Mouse (Mus musculus) intestine, postnatal 0 days (tissue): Measurements from ENCODE around the gene Ccdc88c. TPM values are rescaled to one million over a fixed set of nuclear protein-coding genes. Genes with fewer than 3 reads are reported as not detected.

Experiments
- ATAC-seq: fragments of 200-750 bp; cut with Nextera tagmentation; 2 replicates; pipeline ENCODE4 v1.8.0; 2017; ENCODE audit warnings: mild to moderate bottlenecking, moderate TSS enrichment, moderate library complexity
- H3K27ac ChIP-seq: fragments of 300-500 bp; sonication (generic); 2 replicates; pipeline ENCODE4 v1.5.1; 2014; ENCODE audit warnings: mild to moderate bottlenecking, low read depth, low read length, moderate library complexity
- H3K27me3 ChIP-seq: fragments of 300-500 bp; sonication (generic); replicated peaks from 2 replicates; pipeline ENCODE4 v1.6.1; 2014; ENCODE audit warnings: low read length, mixed read lengths; ENCODE audit not compliant: control insufficient read depth, insufficient read depth
- H3K36me3 ChIP-seq: fragments of 300-500 bp; sonication (generic); 2 replicates; pipeline ENCODE4 v1.6.1; 2014; ENCODE audit warnings: mild to moderate bottlenecking, moderate library complexity; ENCODE audit not compliant: control insufficient read depth, insufficient read depth
- H3K4me1 ChIP-seq: fragments of 300-500 bp; sonication (generic); replicated peaks from 2 replicates; pipeline ENCODE4 v1.6.1; 2014; ENCODE audit warnings: antibody characterized with exemption, low read length, mixed read lengths; ENCODE audit not compliant: control insufficient read depth, insufficient read depth
- H3K4me2 ChIP-seq: fragments of 300-500 bp; sonication (generic); replicated peaks from 2 replicates; pipeline ENCODE4 v1.6.1; 2014; ENCODE audit warnings: low read depth, mild to moderate bottlenecking, moderate library complexity
- H3K4me3 ChIP-seq: fragments of 300-500 bp; sonication (generic); 2 replicates; pipeline ENCODE4 v1.5.1; 2014; ENCODE audit warnings: low read depth, low read length
- H3K9ac ChIP-seq: fragments of 300-500 bp; sonication (generic); 2 replicates; pipeline ENCODE4 v1.6.1; 2014; ENCODE audit warnings: mild to moderate bottlenecking, low read depth, low read length
- H3K9me3 ChIP-seq: fragments of 300-500 bp; sonication (generic); 2 replicates; pipeline ENCODE4 v1.6.1; 2016; ENCODE audit warnings: mixed run types; ENCODE audit not compliant: control insufficient read depth
- CTCF ChIP-seq: sonication (generic); IDR thresholded peaks from 2 replicates; pipeline ENCODE4 v1.5.1; 2016; ENCODE audit warnings: low read depth, mild to moderate bottlenecking, control low read depth, antibody characterized with exemption, moderate library complexity
- WGBS: fragments of 180-500 bp; shearing (Covaris S2); extraction: QIAGEN DNeasy Blood & Tissue Kit; methylation state at CpG from one replicate; pipeline ENCODE4 v1.1.7; 2014; 5-methylcytosine and 5-hydroxymethylcytosine counted together
- polyA plus RNA-seq: library from polyadenylated mRNA; unstranded; fragments of >200 nt; fragmentation: Nextera tagmentation; extraction: Ambion mirVana; gene quantifications from 2 replicates; pipeline ENCODE4 v1.2.1, GENCODE M21; 2015

The Ccdc88c gene
- polyA plus RNA-seq, 1 experiment from 2014 or later, result 11.7 TPM

- no peak overlapping the region for H3K4me3 ChIP-seq
- no peak for ATAC-seq
- TF ChIP-seq CTCF, result no peak
- H3K4me1 ChIP-seq, result no peaks in the 10 kb centered on the region
- peaks cover 20% of the 10 kb centered on the region for H3K36me3 ChIP-seq
- no peak overlapping the region for H3K4me2 ChIP-seq
- 89% methylated on average over 12 of the region's 12 CpGs for whole genome bisulfite sequencing
- no peak overlapping the region for H3K9ac ChIP-seq
- H3K27me3 ChIP-seq, result no peaks in the 10 kb centered on the region
- no peaks in the 10 kb centered on the region for H3K9me3 ChIP-seq
- no peak overlapping the region for H3K27ac ChIP-seq
Measured at GRCm38 (mm10) chr12:100967383-100967782, 61.5 kb downstream of the Ccdc88c start.

GRCm38 (mm10) chr12:100966253-100966652 is 62.6 kb downstream of the Ccdc88c start:
- no peaks in the 10 kb centered on the region for H3K4me1 ChIP-seq
- H3K4me3 ChIP-seq, result no peak overlapping the region
- no peak for ATAC-seq
- no peak overlapping the region for H3K4me2 ChIP-seq
- H3K9ac ChIP-seq, result no peak overlapping the region
- no peaks in the 10 kb centered on the region for H3K27me3 ChIP-seq
- 78% methylated on average over 9 of the region's 9 CpGs for WGBS
- TF ChIP-seq CTCF, result no peak
- H3K27ac ChIP-seq, result no peak overlapping the region
- H3K36me3 ChIP-seq, result peaks cover 30% of the 10 kb centered on the region
- H3K9me3 ChIP-seq, result no peaks in the 10 kb centered on the region

- Histone ChIP-seq H3K27ac (no peak overlapping the region), H3K27me3 (no peaks in the 10 kb centered on the region), H3K9ac (no peak overlapping the region), H3K4me2 (no peak overlapping the region), H3K36me3 (peaks cover 31% of the 10 kb centered on the region), H3K4me1 (no peaks in the 10 kb centered on the region), H3K4me3 (no peak overlapping the region), H3K9me3 (no peaks in the 10 kb centered on the region)
- 64% methylated on average over 3 of the region's 3 CpGs for WGBS
- TF ChIP-seq CTCF, result no peak
- no peak for ATAC-seq
Measured at GRCm38 (mm10) chr12:100965298-100965697, 63.6 kb downstream of the Ccdc88c start.

GRCm38 (mm10) chr12:100958621-100959592 is 69.9 kb downstream of the Ccdc88c start:
- Histone ChIP-seq H3K4me3 (no peak overlapping the region), H3K4me2 (no peak overlapping the region), H3K36me3 (peaks cover 26% of the 10 kb centered on the region), H3K27me3 (no peaks in the 10 kb centered on the region), H3K27ac (no peak overlapping the region), H3K9me3 (no peaks in the 10 kb centered on the region), H3K4me1 (no peaks in the 10 kb centered on the region), H3K9ac (no peak overlapping the region)
- WGBS, result 68% methylated on average over 15 of the region's 15 CpGs
- no peak for TF ChIP-seq CTCF
- peak; percentile 34; the same call in 1 of the 2 replicates for ATAC-seq

- peak; percentile 100 for TF ChIP-seq CTCF
- WGBS, result 30% methylated on average over 5 of the region's 5 CpGs
- Histone ChIP-seq H3K4me3 (no peak overlapping the region), H3K4me2 (no peak overlapping the region), H3K27ac (no peak overlapping the region), H3K36me3 (peaks cover 28% of the 10 kb centered on the region), H3K9ac (no peak overlapping the region), H3K9me3 (no peaks in the 10 kb centered on the region), H3K4me1 (no peaks in the 10 kb centered on the region), H3K27me3 (no peaks in the 10 kb centered on the region)
- peak; percentile 61; the same call in 1 of the 2 replicates for ATAC-seq
Measured at GRCm38 (mm10) chr12:100958006-100958405, 70.8 kb downstream of the Ccdc88c start.

- no peaks in the 10 kb centered on the region for H3K9me3 ChIP-seq
- H3K9ac ChIP-seq, result no peak overlapping the region
- TF ChIP-seq CTCF, result no peak
- peaks cover 28% of the 10 kb centered on the region for H3K36me3 ChIP-seq
- H3K4me2 ChIP-seq, result no peak overlapping the region
- H3K27ac ChIP-seq, result no peak overlapping the region
- no peaks in the 10 kb centered on the region for H3K4me1 ChIP-seq
- H3K4me3 ChIP-seq, result no peak overlapping the region
- ATAC-seq, result no peak
- WGBS, result 81% methylated on average over 3 of the region's 3 CpGs
- H3K27me3 ChIP-seq, result no peaks in the 10 kb centered on the region
Measured at GRCm38 (mm10) chr12:100957257-100957656, 71.6 kb downstream of the Ccdc88c start.
